Mouse (Mus musculus): Measurements from ENCODE around the gene Cacna1c. TPM values are rescaled to one million over a fixed set of nuclear protein-coding genes. Genes with fewer than 3 reads are reported as not detected.

Gene Cacna1c
- polyA plus RNA-seq, 1 experiment from 2014 or later, result 2.3 TPM

DNA sequence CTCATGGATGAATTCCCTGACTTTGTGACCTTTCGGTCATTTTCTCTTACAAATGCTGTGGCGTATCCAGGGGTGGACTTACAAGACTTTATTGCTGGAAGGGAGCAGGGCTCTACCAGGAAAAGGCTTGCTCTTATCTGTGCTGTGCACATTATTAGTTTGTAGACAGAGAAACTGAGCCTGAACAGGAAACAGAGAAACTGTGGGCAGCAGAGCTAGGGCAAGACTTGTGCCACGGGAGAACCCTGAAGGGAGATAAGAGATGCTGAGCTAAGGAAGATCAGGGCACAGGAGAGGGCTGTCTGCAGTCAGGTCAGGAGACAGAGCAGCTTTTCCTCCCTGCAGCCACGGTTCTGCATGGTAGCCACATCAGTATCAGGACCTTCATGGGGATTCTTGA is 425.1 kb downstream of the Cacna1c start:
- DNase-seq (ENCODE audit: low spot score) (no peak), ATAC-seq (ENCODE audit: low FRiP score, low TSS enrichment) (no peak)
- H3K9me3 ChIP-seq (ENCODE audit: control insufficient read depth, low read length), result no peaks in the 10 kb centered on the region
- no peak overlapping the region for H3K9ac ChIP-seq (ENCODE audit: low read length)
- TF ChIP-seq EP300 (optimal IDR thresholded peaks at IDR 0.05), result no peak
- no peak for TF ChIP-seq CTCF (IDR thresholded peaks at IDR 0.05; ENCODE audit: low read depth)
- no peak overlapping the region for H3K4me3 ChIP-seq (ENCODE audit: low read depth, low read length)
- WGBS, result 70% methylated on average over 4 of the region's 4 CpGs
- no peak overlapping the region for H3K27ac ChIP-seq (replicated peaks)
- no peak overlapping the region for H3K4me2 ChIP-seq (replicated peaks; ENCODE audit: low read depth)
- no peaks in the 10 kb centered on the region for H3K27me3 ChIP-seq (ENCODE audit: control insufficient read depth, insufficient read depth, low read length)
- no peaks in the 10 kb centered on the region for H3K4me1 ChIP-seq (replicated peaks; ENCODE audit: control insufficient read depth, insufficient read depth)
- no peaks in the 10 kb centered on the region for H3K36me3 ChIP-seq (ENCODE audit: control insufficient read depth, insufficient read depth, low read length)

DNA sequence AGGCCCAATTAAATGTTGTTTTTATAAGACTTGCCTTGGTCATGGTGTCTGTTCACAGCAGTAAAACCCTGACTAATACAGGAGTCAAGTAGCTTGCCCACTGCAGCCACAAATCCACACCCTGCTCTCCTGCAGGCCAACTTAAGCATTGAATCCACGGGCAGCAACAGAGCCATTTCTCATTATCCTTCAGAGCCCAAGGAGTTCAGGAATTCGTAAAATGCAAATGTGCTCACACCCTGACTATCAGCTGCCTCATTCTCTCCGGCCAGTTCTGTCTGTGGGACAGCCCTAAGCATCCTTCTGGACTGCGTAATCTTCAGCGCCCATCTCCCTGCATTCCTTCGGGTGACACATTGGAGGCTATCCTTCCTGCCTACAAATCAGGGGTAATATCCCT is 425.8 kb downstream of the Cacna1c start:
- TF ChIP-seq EP300 (optimal IDR thresholded peaks at IDR 0.05), result no peak
- TF ChIP-seq CTCF (IDR thresholded peaks at IDR 0.05; ENCODE audit: low read depth), result no peak
- Histone ChIP-seq H3K4me2 (replicated peaks; ENCODE audit: low read depth) (no peak overlapping the region), H3K4me1 (replicated peaks; ENCODE audit: control insufficient read depth, insufficient read depth) (no peaks in the 10 kb centered on the region), H3K27me3 (ENCODE audit: control insufficient read depth, insufficient read depth, low read length) (no peaks in the 10 kb centered on the region), H3K4me3 (ENCODE audit: low read depth, low read length) (no peak overlapping the region), H3K27ac (replicated peaks) (no peak overlapping the region), H3K36me3 (ENCODE audit: control insufficient read depth, insufficient read depth, low read length) (no peaks in the 10 kb centered on the region), H3K9ac (ENCODE audit: low read length) (no peak overlapping the region), H3K9me3 (ENCODE audit: control insufficient read depth, low read length) (no peaks in the 10 kb centered on the region)
- DNase-seq (ENCODE audit: low spot score) (no peak), ATAC-seq (ENCODE audit: low FRiP score, low TSS enrichment) (no peak)
- 73% methylated on average over 6 of the region's 6 CpGs for WGBS

DNA sequence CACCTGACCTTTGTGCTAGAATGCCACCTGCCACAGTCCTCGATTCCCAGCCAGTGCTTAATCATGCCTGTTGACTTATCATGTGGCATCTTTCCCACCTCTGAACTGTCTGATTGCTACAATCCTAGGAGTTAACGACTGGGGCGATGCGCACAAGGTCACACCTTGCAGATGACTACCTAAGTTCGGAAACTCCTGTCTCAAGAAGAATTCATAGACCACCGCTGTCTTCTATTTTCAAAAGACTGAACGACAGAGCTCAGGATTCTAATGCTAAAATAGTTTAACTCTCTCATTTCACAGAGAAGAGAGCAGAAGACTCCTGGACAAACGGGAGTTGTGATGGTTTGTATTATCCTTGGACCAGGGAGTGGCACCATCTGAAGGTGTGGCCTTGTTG is 426.4 kb downstream of the Cacna1c start:
- 85% methylated on average over 8 of the region's 8 CpGs for WGBS
- no peak overlapping the region for H3K27ac ChIP-seq (replicated peaks)
- no peak for TF ChIP-seq CTCF (IDR thresholded peaks at IDR 0.05; ENCODE audit: low read depth)
- TF ChIP-seq EP300 (optimal IDR thresholded peaks at IDR 0.05), result no peak
- H3K4me1 ChIP-seq (replicated peaks; ENCODE audit: control insufficient read depth, insufficient read depth), result no peaks in the 10 kb centered on the region
- H3K36me3 ChIP-seq (ENCODE audit: control insufficient read depth, insufficient read depth, low read length), result no peaks in the 10 kb centered on the region
- H3K9me3 ChIP-seq (ENCODE audit: control insufficient read depth, low read length), result no peaks in the 10 kb centered on the region
- no peak overlapping the region for H3K9ac ChIP-seq (ENCODE audit: low read length)
- no peak overlapping the region for H3K4me3 ChIP-seq (ENCODE audit: low read depth, low read length)
- H3K4me2 ChIP-seq (replicated peaks; ENCODE audit: low read depth), result no peak overlapping the region
- H3K27me3 ChIP-seq (ENCODE audit: control insufficient read depth, insufficient read depth, low read length), result no peaks in the 10 kb centered on the region
- DNase-seq (ENCODE audit: low spot score) (no peak), ATAC-seq (ENCODE audit: low FRiP score, low TSS enrichment) (no peak)

DNA sequence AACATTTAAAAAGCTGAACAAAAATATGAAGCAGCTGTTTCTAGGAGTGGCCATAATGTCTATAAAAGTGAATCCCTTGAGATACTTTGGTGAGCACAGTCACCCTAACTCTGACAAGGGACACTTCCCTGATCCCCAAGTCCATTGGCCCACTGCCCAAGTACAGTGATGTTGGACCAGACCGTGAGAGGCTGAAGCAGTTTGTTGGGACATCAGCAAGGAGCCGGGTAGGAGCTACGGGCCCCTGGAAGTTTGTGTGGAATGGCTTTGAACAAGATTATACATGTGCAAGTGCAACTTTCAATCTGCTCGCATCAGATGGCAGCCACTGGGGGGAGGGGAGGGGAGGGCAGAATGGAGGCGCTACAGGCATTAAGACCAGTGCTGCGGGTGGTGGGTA is 428.5 kb downstream of the Cacna1c start:
- DNase-seq (ENCODE audit: low spot score), result no peak
- no peak overlapping the region for H3K27ac ChIP-seq (replicated peaks)
- 70% methylated on average over 6 of the region's 6 CpGs for WGBS
- H3K9me3 ChIP-seq (ENCODE audit: control insufficient read depth, low read length), result no peaks in the 10 kb centered on the region
- no peak for ATAC-seq (ENCODE audit: low FRiP score, low TSS enrichment)
- no peaks in the 10 kb centered on the region for H3K27me3 ChIP-seq (ENCODE audit: control insufficient read depth, insufficient read depth, low read length)
- no peak overlapping the region for H3K4me3 ChIP-seq (ENCODE audit: low read depth, low read length)
- H3K4me1 ChIP-seq (replicated peaks; ENCODE audit: control insufficient read depth, insufficient read depth), result no peaks in the 10 kb centered on the region
- TF ChIP-seq EP300 (optimal IDR thresholded peaks at IDR 0.05), result no peak
- TF ChIP-seq CTCF (IDR thresholded peaks at IDR 0.05; ENCODE audit: low read depth), result no peak
- H3K4me2 ChIP-seq (replicated peaks; ENCODE audit: low read depth), result no peak overlapping the region
- no peaks in the 10 kb centered on the region for H3K36me3 ChIP-seq (ENCODE audit: control insufficient read depth, insufficient read depth, low read length)
- no peak overlapping the region for H3K9ac ChIP-seq (ENCODE audit: low read length)

DNA sequence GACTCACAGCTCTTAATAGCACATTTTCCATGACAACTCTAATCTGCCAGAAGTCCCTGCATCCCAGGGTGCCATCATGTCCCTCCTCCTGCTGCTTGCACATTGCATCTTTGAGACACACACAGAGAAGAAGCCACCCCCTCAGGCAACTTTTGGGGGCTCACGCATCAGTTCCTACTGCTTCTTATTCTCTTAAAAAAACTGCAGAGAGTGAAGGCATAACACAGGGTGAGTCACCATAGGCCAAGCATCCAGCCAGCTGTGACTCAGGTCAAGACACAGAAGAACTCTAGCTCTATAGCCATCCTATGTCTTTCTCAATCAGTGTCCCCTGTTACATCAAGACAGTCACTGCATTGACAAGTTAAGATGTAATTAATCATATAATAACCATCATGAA is 431.0 kb downstream of the Cacna1c start:
- Histone ChIP-seq H3K4me3 (ENCODE audit: low read depth, low read length) (no peak overlapping the region), H3K27ac (replicated peaks) (no peak overlapping the region), H3K4me2 (replicated peaks; ENCODE audit: low read depth) (no peak overlapping the region), H3K36me3 (ENCODE audit: control insufficient read depth, insufficient read depth, low read length) (no peaks in the 10 kb centered on the region), H3K9me3 (ENCODE audit: control insufficient read depth, low read length) (no peaks in the 10 kb centered on the region), H3K4me1 (replicated peaks; ENCODE audit: control insufficient read depth, insufficient read depth) (no peaks in the 10 kb centered on the region), H3K27me3 (ENCODE audit: control insufficient read depth, insufficient read depth, low read length) (no peaks in the 10 kb centered on the region), H3K9ac (ENCODE audit: low read length) (no peak overlapping the region)
- no peak for ATAC-seq (ENCODE audit: low FRiP score, low TSS enrichment)
- TF ChIP-seq EP300 (optimal IDR thresholded peaks at IDR 0.05) (no peak), CTCF (IDR thresholded peaks at IDR 0.05; ENCODE audit: low read depth) (no peak)
- WGBS, result 85% methylated on average over 1 of the region's 1 CpGs
- no peak for DNase-seq (ENCODE audit: low spot score)

DNA sequence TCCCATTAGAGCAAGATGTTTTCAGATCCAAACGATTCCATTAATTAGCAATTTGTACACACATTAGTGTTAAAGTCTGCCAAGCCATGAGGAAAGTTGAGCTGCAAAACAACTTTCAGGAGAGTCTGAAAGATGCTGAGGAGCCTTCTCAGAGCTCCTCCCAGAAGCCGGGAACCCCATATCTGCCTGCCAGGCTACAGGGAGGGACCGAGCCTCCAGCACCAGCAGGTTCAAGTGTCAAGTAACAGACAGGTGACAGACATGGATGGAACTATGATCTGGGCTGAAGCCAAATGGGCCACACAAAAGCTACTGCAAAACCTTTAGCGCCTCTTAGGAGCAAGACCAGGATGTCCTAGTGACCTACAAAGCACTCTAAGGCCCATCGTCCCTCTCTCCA is 437.2 kb downstream of the Cacna1c start:
- no peak for DNase-seq (ENCODE audit: low spot score)
- no peaks in the 10 kb centered on the region for H3K9me3 ChIP-seq (ENCODE audit: control insufficient read depth, low read length)

More for the DNA sequence above, 437.2 kb downstream of the Cacna1c start:
- Histone ChIP-seq H3K4me3 (ENCODE audit: low read depth, low read length) (no peak overlapping the region), H3K9ac (ENCODE audit: low read length) (no peak overlapping the region), H3K27me3 (ENCODE audit: control insufficient read depth, insufficient read depth, low read length) (no peaks in the 10 kb centered on the region), H3K4me2 (replicated peaks; ENCODE audit: low read depth) (no peak overlapping the region), H3K4me1 (replicated peaks; ENCODE audit: control insufficient read depth, insufficient read depth) (no peaks in the 10 kb centered on the region), H3K36me3 (ENCODE audit: control insufficient read depth, insufficient read depth, low read length) (no peaks in the 10 kb centered on the region), H3K27ac (replicated peaks) (no peak overlapping the region)
- WGBS, result 91% methylated on average over 5 of the region's 5 CpGs
- TF ChIP-seq EP300 (optimal IDR thresholded peaks at IDR 0.05), result no peak
- TF ChIP-seq CTCF (IDR thresholded peaks at IDR 0.05; ENCODE audit: low read depth), result no peak
- no peak for ATAC-seq (ENCODE audit: low FRiP score, low TSS enrichment)
